Mouse (Mus musculus) CH12F3 (cell line): ENCODE data around the gene Sptbn4.

Experiments
- in situ Hi-C: fragments of 300-500 bp; cut with MboI; formaldehyde crosslinking; loops from 2 replicates; pipeline ENCODE4 v1.14.3; 2020; ENCODE audit warnings: low sequenced_read_pairs

Sptbn4 gene

GRCm38 (mm10) chr7:27437544-27437943, 9.9 kb downstream of the Sptbn4 start:
- in situ Hi-C loops: no loop called here

GRCm38 (mm10) chr7:27433794-27434193, 13.7 kb downstream of the Sptbn4 start:
- in situ Hi-C loops: no loop called here

- in situ Hi-C loops: no loop called here
Observed at GRCm38 (mm10) chr7:27433349-27433748, 14.1 kb downstream of the Sptbn4 start.

GRCm38 (mm10) chr7:27429135-27429534, 18.4 kb downstream of the Sptbn4 start:
- in situ Hi-C loops: no loop called here

DNA sequence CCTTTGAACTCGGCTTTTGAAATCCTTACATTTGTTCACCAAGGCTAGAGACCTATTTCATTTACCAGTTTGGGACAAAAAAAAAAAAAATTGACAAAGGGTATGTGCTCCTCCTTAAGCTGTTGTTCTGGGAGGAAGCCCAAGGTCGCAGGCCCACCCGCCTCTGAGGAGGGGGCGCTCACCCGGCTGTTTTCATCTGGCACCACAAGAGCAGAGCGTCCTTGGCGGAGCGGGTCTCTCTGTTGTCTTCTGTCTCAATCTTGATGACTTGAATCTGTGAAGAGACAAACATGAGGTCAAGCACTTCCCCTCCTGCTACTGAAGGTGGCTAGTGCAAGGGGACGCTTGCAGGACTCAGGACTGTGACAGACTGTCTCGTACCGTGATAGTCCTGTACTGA, 19.5 kb downstream of the Sptbn4 start:
- in situ Hi-C loops: no loop called here

GRCm38 (mm10) chr7:27427387-27427786, 20.1 kb downstream of the Sptbn4 start:
- in situ Hi-C loops: no loop called here

GRCm38 (mm10) chr7:27423556-27424326, 23.7 kb downstream of the Sptbn4 start:
- in situ Hi-C loops: no loop called here

DNA sequence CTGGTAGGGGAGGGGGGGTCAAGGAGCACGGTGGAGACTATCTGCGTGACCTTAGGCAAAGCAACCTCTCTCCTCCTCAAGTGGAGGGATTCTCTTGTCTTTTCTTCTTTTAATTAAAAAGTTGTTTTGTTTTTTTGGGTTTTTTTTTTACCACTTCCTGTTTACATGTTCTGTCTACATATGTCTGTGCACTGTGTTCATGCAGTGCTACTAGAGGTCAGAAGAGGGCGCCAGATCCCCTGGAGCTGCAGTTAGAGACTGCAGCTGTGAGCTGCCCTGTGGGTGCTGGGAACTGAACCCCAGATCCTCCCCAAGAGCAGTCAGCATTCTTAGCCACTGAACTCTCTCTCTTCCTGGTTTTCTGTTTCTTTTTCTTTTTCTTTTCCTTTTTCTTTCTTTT, 28.4 kb downstream of the Sptbn4 start:
- in situ Hi-C loops: no loop called here

DNA sequence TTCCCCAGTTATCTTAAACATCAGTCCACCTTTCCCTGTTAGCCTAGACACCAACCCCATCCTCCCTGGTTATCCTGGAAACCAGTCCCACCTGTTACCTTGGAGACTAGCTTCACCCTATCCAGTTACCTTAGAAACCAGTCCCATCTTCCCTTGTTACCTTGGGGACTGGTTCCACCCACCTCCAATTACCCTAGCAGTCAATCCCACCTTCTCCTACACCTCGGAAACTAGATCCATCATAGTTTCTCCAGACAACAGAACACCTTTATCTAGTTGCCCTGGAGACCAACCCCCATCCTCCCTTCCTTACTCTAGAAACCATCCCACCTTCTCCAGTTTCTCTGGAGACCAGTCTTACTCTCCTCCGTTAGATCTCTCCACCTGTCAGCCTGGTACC, 30.3 kb downstream of the Sptbn4 start:
- in situ Hi-C loops: no loop called here

- in situ Hi-C loops: no loop called here
Observed at GRCm38 (mm10) chr7:27408379-27409176, 38.9 kb downstream of the Sptbn4 start.

DNA sequence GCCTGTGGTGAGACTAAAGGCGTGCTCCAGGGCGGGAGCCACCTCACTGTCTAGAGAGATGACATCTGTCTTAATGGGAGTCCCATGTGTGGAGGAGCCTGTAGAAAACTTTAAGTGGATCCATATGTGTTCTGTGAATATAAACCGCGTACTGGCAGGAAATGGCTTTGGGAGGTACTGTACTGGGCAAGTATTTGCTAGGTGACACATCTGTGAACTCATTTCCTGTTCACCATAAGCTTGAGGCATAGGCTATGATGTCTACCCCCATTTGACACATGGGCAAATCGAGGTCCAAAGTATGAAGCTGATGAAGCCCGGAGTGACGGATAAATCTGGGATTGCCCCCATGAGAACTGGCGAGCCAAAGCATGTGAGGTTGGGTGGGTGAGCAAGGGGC, 39.7 kb downstream of the Sptbn4 start:
- in situ Hi-C loops: no loop called here

DNA sequence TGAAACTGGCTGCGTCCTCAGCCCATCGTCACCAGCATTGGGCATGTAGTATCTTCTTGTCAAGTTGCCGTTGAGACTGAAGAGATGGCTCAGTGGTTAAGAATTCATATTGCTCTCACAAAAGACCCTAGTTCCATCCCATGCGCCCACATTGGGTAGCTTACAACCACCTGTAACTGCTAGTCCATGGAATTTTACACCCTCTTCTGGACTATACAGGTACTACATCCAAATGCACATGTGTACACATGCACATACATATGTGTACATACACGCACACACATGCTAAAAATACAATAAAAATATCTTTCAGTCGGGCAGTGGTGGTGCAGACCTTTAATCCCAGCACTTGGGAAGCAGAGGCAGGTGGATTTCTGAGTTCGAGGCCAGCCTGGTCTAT, 41.0 kb downstream of the Sptbn4 start:
- in situ Hi-C loops: no loop called here

DNA sequence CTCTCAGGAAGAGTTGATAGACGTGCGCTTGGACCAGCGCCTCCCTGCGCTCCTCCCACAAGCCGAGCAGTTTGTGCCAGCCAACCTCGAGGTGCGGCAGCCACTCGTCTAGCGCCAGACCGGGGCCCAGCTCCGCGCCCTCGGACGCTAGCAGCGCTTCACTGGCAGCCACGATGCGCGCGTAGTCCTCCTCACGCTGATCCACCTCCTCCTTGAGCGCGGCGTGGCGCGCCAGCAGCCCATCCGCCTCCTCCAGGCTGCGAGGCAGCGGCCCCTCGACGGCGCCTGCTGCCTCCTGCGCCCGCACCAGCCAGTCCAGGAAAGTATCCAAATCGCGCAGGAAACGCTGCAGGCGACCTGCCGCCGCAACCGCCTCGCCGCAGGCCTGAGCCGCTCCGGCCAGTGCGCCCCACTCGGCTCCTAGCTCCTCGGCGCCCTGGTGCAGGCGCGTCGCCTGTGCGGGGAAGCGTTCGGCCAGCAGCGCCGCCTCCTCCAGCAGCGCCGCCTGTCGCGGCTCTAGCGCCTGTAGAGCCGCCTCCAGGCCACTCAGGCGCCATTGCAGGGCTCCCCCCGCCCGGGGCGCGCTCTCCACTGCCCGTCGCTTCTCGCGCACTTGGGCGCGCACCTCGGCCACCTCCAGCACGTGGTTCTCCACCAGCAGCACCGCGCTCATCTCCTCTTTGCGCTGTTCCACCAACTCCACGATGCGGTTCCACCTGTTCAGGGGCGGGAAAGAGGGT, 43.1 kb downstream of the Sptbn4 start:
- in situ Hi-C loops: no loop called here

DNA sequence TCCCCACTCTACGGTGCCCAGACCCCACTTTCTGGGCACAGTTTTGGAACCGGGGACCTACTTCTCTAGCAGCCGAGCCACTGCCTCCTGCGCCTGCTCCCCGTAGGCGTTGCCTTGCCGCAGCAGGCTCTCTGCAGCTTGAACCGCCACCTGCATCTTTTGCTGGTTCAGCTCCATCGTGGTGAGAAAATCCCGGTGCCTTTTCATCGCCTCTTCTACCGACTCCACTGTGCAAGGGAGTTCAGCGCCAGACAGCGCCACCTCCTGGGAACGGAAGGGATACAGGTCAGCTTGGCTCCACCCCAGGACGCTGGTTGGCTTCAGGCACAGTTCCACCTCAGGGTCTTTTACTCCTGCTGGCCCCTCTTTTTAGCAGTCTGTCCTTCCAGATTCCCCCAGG, 44.8 kb downstream of the Sptbn4 start:
- in situ Hi-C loops: no loop called here

GRCm38 (mm10) chr7:27400545-27400944, 46.9 kb downstream of the Sptbn4 start:
- in situ Hi-C loops: no loop called here

DNA sequence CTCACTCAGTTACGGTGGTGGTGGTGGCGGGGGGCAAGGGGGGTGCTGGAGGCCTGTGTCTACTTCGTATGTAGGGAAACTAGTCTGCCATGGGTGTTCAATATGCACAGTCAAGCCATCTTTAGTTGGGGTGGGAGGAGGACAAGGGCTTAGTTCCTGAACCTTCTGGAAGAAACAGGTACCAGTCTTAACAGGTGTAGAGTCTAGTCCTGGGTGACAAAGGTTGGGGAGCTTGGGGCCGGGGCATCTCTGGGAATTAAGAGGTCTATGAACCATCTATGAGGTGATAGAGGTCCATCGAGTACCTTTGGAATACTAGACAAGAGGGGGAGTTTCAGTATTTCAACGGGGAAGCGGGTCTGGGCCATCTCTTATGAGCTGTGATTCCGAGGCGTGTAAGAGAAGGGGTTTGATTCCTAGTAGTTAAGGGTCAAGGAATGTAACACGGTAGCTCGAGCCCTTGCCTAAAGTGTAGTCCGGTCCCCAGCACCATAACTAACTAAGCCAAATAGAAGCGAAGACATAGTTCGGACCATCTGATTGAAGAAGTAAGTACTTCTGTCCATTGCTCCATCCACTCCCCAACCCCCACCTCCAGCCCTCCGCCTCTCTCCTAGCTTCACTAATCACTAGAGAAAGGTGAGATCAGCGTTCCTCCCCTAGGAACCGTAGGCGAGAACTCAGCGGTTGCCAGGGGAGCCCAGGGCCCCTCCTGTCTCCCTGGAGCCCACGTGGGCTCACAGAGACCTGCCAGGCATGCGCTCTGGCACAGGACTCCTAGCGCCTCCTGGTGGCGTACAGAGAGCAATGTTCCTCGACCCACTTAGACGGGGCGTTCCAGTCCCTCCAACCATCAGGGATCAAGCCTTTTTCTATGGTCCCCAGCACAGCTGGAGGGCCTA, 50.2 kb downstream of the Sptbn4 start:
- in situ Hi-C loops: no loop called here

DNA sequence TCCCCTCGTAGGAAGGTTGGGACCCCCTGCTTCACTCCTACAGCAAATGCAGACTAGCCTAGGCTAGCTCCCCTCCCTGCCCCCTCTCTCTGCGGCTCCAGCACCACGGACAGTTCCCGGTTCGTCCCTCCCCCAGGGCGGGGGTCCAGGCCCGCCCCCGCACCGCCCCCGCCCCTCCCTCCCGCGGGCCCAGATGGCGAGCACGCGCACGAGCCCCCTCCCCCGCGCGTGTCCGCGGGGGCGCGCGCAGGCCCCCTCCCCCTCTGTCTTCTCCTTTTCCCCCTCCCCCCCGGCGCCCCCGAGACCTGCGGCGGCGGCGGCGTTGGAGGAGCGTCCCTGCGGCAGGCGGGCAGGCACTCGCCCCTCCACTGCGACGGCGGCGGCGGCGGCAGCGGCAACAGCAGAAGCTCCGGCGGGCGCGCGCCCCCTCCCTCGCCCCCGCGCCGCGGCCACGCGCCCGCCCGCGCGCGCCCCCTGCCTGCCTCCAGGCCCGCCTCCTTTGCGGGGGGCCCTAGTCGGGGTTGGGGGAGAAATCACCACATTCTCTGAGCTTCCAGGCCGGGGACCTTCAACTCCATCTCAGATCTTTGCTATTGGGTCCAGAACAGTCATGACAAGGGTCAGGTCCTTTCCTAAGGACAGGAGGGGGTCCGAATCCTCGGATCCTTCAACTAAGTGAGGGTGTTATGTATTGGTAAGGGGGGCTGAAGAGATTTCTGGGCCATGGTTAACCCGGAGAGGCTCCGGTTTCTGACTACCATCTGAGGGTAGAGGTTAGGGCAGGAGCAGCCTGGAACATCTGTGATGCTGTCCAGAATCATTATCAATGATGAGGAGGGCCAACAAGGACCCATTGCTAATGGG, 51.1 kb downstream of the Sptbn4 start:
- in situ Hi-C loops: no loop called here

DNA sequence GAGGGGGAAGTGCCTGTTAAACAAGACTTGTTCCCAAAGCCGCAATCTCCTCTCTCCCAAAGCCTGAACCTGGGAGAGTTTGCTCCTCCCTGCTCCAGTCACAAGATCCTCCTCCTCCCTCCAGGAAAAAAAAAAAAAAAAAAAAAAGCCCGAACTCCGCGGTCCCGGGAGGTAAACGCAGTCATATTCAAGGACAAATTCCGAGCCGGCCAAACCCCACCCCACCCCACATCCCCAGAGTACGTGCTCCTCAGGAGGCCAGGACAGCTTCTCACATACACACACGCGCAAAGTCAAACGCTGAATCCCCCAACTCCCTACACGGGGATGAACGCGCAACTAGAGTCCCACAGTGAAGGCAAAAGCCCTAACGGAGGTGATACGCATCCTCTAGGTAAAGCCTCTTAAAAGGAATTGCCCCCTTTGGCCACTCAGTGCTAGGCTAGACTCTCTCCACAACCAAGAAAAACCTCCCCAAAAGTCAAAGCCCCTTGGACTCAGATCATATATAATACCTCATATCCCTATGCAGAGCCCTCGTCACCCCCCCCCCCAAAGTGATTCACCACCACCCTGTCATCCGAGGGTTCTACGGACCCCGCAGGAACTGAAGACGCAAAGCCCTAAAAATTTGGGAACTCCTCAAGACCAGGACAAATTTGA, 51.8 kb downstream of the Sptbn4 start:
- in situ Hi-C loops: no loop called here

GRCm38 (mm10) chr7:27391416-27391815, 56.1 kb downstream of the Sptbn4 start:
- in situ Hi-C loops: no loop called here
